Mouse (Mus musculus): ENCODE measurements around the gene Lhx2.

Lhx2 gene

GRCm38 (mm10) chr2:38397306-38397705 lies 58.2 kb downstream of the Lhx2 start:
- in situ Hi-C loops (cut with MboI; ENCODE audit: unreplicated experiment in 2 of 2), result no loop called here

- in situ Hi-C loops (cut with MboI; ENCODE audit: unreplicated experiment in 2 of 2), result no loop called here
Measured at GRCm38 (mm10) chr2:38397882-38398281, 58.8 kb downstream of the Lhx2 start.

GRCm38 (mm10) chr2:38402611-38403010 lies 63.5 kb downstream of the Lhx2 start:
- in situ Hi-C loops (cut with MboI; ENCODE audit: unreplicated experiment in 2 of 2), result no loop called here

- in situ Hi-C loops (cut with MboI; ENCODE audit: unreplicated experiment in 2 of 2), result no loop called here
Measured at GRCm38 (mm10) chr2:38403231-38403630, 64.2 kb downstream of the Lhx2 start.

DNA sequence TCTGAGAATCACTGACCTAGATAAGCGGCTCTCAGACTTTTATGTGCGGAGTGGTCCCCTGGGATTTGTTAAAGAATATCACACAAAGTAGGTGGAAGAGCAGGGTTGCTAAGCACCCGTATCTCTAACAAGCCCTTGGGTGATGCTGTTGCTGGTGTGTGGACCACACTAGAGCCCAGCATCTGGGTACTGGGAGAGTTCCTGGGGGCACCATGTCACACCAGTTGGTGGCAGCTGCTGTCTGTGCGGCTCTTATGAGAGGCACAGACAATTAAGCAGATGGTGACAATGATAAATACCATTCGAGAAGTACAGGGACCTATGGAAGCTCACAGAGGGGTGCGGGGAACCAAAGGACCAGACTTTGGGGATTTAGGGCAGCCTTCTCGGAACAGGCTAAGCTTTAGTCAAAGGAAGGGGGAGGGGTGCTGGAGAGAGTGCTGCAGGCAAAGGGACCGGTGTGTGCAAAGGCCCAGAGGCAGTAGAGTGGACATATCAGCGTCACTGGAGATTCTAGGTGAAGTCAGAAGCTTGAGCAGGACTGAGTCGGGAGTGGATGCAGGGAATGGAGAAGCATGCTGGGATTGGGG lies 65.0 kb downstream of the Lhx2 start:
- in situ Hi-C loops (cut with MboI; ENCODE audit: unreplicated experiment in 2 of 2), result no loop called here

- in situ Hi-C loops (cut with MboI; ENCODE audit: unreplicated experiment in 2 of 2), result no loop called here
Measured at GRCm38 (mm10) chr2:38405356-38405755, 66.3 kb downstream of the Lhx2 start.

GRCm38 (mm10) chr2:38409309-38409708 lies 70.2 kb downstream of the Lhx2 start:
- in situ Hi-C loops (cut with MboI; ENCODE audit: unreplicated experiment in 2 of 2), result no loop called here

DNA sequence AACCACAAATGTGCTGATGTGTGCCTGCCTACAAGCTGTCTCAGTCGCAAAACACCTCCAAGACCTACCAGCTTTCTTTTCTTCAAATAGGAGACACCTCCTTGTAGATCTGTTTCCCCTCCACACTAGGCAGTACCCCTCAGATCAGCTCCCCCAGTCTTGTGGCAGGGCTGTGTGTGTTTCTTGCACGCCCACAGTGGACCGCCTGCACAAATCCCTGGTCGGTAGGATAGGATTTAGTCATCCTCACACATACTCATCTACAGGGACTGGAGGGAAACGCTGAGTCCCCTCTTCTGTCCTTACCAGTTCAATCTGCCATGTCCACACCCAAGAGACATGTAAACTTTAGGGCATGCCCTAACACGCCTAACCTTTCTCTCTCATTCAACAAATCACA lies 71.1 kb downstream of the Lhx2 start:
- in situ Hi-C loops (cut with MboI; ENCODE audit: unreplicated experiment in 2 of 2), result no loop called here

DNA sequence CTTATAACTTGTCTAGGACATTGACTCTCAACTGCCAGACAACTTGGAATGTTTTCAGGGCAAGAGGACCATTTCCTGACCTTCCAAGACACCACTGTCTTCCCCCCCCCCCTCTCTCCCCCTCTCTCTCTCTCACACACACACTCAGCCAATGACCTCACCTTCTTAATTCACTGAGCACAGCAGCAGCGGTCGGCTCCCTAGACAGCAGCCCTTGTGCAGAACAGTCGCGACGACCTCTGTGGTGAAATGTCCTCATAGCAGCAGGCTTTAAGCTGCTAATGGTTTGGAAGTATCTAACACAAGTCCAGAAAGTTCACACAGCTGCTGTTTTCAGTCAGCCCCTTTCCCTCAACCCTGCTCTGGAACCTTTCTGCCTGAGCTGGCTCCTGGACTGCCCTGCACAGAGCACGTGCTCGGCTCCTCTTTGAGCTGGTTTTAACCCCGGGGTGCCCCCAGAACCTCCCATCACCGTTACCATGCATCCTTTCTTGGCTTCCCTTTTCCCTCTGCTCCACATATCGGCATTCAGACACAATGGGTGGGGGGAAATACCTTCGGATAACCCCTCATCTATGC lies 73.6 kb downstream of the Lhx2 start:
- in situ Hi-C loops (cut with MboI; ENCODE audit: unreplicated experiment in 2 of 2), result no loop called here

- in situ Hi-C loops (cut with MboI; ENCODE audit: unreplicated experiment in 2 of 2), result no loop called here
Measured at GRCm38 (mm10) chr2:38417970-38418369, 78.9 kb downstream of the Lhx2 start.
